In the genomic region with DNA sequence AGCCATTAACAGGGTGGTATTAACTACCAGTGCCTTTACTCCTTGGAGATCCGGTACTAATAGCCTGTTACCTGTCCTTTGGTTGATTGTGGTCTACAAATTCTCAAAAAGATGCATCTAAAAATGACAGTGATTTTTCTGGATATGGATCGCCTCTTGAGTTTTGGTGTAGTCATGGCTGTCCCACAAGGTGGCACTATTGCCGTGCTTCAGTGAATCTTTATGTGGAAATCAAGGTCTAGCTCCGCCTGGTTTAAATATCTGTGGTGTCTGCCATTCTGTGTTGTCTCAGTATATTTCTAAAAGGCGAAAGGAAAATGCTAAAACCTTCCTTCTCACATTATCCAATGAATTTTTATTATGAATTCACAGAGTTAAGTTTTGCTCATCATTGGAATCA, we compare ENCODE assay signal across 8 mouse cellular contexts.
A peak's percentile ranks its signal among the peaks of the same experiment; 100 is the strongest.
DNase-seq lines count a peak whose midpoint lies in the region; ATAC-seq and TF ChIP-seq lines count a peak whose summit lies in the region.
"Had no signal": no experiment of that assay in that cellular context is flagged by ENCODE, and none has a peak within 500 bp of the region (broad histone marks: within the 10 kb centered on the region; RNA-seq: fewer than 3 reads in every experiment).

No protein-coding gene starts in this region.

- no peak overlapping the region for H3K27ac ChIP-seq in liver, postnatal 0 days (ENCODE audit: low read depth)
- no peak overlapping the region for H3K27ac ChIP-seq in liver, embryonic 11.5 days (ENCODE audit: low read depth, low read length)
- H3K27ac ChIP-seq in cortical plate, adult 2 months (ENCODE audit: insufficient read depth, low read length) = no peak overlapping the region
- no peak overlapping the region for H3K27ac ChIP-seq in forebrain, embryonic 12.5 days
- H3K27ac ChIP-seq: liver, embryonic 13.5 days had no signal

- TF ChIP-seq CTCF in liver, postnatal 0 days (IDR thresholded peaks at IDR 0.05; ENCODE audit: low read depth) = peak; percentile 74
- TF ChIP-seq CTCF in cortical plate, adult 2 months (IDR thresholded peaks at IDR 0.05; ENCODE audit: extremely low read depth, insufficient read depth, low read length) = peak; percentile 75

- H3K4me1 ChIP-seq in liver, postnatal 0 days (ENCODE audit: insufficient read depth) = no peaks in the 10 kb centered on the region
- H3K4me1 ChIP-seq in liver, embryonic 11.5 days (replicated peaks; ENCODE audit: control insufficient read depth, insufficient read depth, low read length) = no peaks in the 10 kb centered on the region
- no peaks in the 10 kb centered on the region for H3K4me1 ChIP-seq in cortical plate, adult 2 months (ENCODE audit: control insufficient read depth, insufficient read depth, low read length)
- peaks cover 4% of the 10 kb centered on the region for H3K4me1 ChIP-seq in forebrain, embryonic 12.5 days
- H3K4me1 ChIP-seq: liver, embryonic 13.5 days had no signal

- no peak overlapping the region for H3K9ac ChIP-seq in liver, postnatal 0 days (replicated peaks)
- no peak overlapping the region for H3K9ac ChIP-seq in liver, embryonic 11.5 days (ENCODE audit: low read depth, low read length)
- H3K9ac ChIP-seq in forebrain, embryonic 12.5 days = no peak overlapping the region
- H3K9ac ChIP-seq: liver, embryonic 13.5 days had no signal

- ATAC-seq in liver, postnatal 0 days = no peak
- no peak for ATAC-seq in liver, embryonic 11.5 days (replicated peaks; ENCODE audit: low FRiP score)
- ATAC-seq in forebrain, embryonic 12.5 days (ENCODE audit: low FRiP score) = no peak

- 37% methylated on average over 5 of the region's 5 CpGs for WGBS in liver, postnatal 0 days (ENCODE audit: insufficient replicate concordance)
- 42% methylated on average over 5 of the region's 5 CpGs for WGBS in liver, embryonic 11.5 days
- 48% methylated on average over 5 of the region's 5 CpGs for WGBS in forebrain, embryonic 12.5 days

- H3K9me3 ChIP-seq in liver, postnatal 0 days (ENCODE audit: low read length) = no peaks in the 10 kb centered on the region
- no peaks in the 10 kb centered on the region for H3K9me3 ChIP-seq in liver, embryonic 11.5 days (ENCODE audit: control insufficient read depth, low read length)
- no peaks in the 10 kb centered on the region for H3K9me3 ChIP-seq in forebrain, embryonic 12.5 days
- H3K9me3 ChIP-seq: liver, embryonic 13.5 days had no signal

- DNase-seq in liver, postnatal 0 days = peak; percentile 28
- no peak for DNase-seq in liver, embryonic 11.5 days (ENCODE audit: low spot score)
- DNase-seq in adrenal gland, postnatal 14 days = peak; percentile 66
- DNase-seq in layer of hippocampus, adult 8-10 months (ENCODE audit: low spot score in 2 of 2) = peak; percentile 37 to 71
- DNase-seq in retina, postnatal 1 day = peak; percentile 70
- DNase-seq: liver, embryonic 13.5 days had no signal

- no peak overlapping the region for H3K4me3 ChIP-seq in liver, postnatal 0 days (ENCODE audit: low read depth, low read length)
- no peak overlapping the region for H3K4me3 ChIP-seq in liver, embryonic 11.5 days (ENCODE audit: low read depth, low read length)
- no peak overlapping the region for H3K4me3 ChIP-seq in cortical plate, adult 2 months (ENCODE audit: insufficient read depth, low read length)
- no peak overlapping the region for H3K4me3 ChIP-seq in forebrain, embryonic 12.5 days (replicated peaks)
- H3K4me3 ChIP-seq: liver, embryonic 13.5 days had no signal

- H3K4me2 ChIP-seq in liver, postnatal 0 days (ENCODE audit: low read depth, low read length) = no peak overlapping the region
- no peak overlapping the region for H3K4me2 ChIP-seq in liver, embryonic 11.5 days
- H3K4me2 ChIP-seq in forebrain, embryonic 12.5 days = no peak overlapping the region
- H3K4me2 ChIP-seq: liver, embryonic 13.5 days had no signal

- TF ChIP-seq EP300 in liver, postnatal 0 days (IDR thresholded peaks at IDR 0.05; ENCODE audit: low read depth) = no peak

- TF ChIP-seq POLR2A in cortical plate, adult 2 months (IDR thresholded peaks at IDR 0.05; ENCODE audit: extremely low read depth, insufficient read depth, low read length) = no peak

- no peaks in the 10 kb centered on the region for H3K36me3 ChIP-seq in liver, postnatal 0 days (replicated peaks; ENCODE audit: insufficient read depth, low read length)
- H3K36me3 ChIP-seq in liver, embryonic 11.5 days (ENCODE audit: control insufficient read depth, insufficient read depth, low read length) = no peaks in the 10 kb centered on the region
- H3K36me3 ChIP-seq in forebrain, embryonic 12.5 days (replicated peaks) = no peaks in the 10 kb centered on the region
- H3K36me3 ChIP-seq: liver, embryonic 13.5 days had no signal

- H3K27me3 ChIP-seq in liver, postnatal 0 days (ENCODE audit: insufficient read depth, low read length) = no peaks in the 10 kb centered on the region
- H3K27me3 ChIP-seq in liver, embryonic 11.5 days (replicated peaks; ENCODE audit: control insufficient read depth, insufficient read depth, low read length) = no peaks in the 10 kb centered on the region
- no peaks in the 10 kb centered on the region for H3K27me3 ChIP-seq in forebrain, embryonic 12.5 days
- H3K27me3 ChIP-seq: liver, embryonic 13.5 days had no signal
